Mouse (Mus musculus) forebrain, embryonic 11.5 days (tissue): ENCODE measurements around the gene Armc2. TPM values are rescaled to one million over a fixed set of nuclear protein-coding genes. Genes with fewer than 3 reads are reported as not detected.

Source experiments
- ATAC-seq: fragments of 200-750 bp; cut with Nextera tagmentation; replicated peaks from 2 replicates; pipeline ENCODE4 v1.8.0; 2017; ENCODE audit warnings: moderate TSS enrichment; ENCODE audit not compliant: low FRiP score
- DNase-seq: peaks from one replicate; pipeline ENCODE4 v3.0.0-alpha.2; 2017; ENCODE audit warnings: low spot score
- H3K27ac ChIP-seq: fragments of 300-500 bp; sonication (generic); 2 replicates; pipeline ENCODE4 v1.5.1; 2014; ENCODE audit warnings: low read depth, low read length
- H3K27me3 ChIP-seq: fragments of 300-500 bp; sonication (generic); 2 replicates; pipeline ENCODE4 v1.6.1; 2014; ENCODE audit warnings: mild to moderate bottlenecking, low read length, mixed read lengths; ENCODE audit not compliant: control insufficient read depth, insufficient read depth
- H3K36me3 ChIP-seq: fragments of 300-500 bp; sonication (generic); 2 replicates; pipeline ENCODE4 v1.6.1; 2014; ENCODE audit warnings: mild to moderate bottlenecking, low read length, moderate library complexity, mixed read lengths; ENCODE audit not compliant: control insufficient read depth, insufficient read depth
- H3K4me1 ChIP-seq: fragments of 300-500 bp; sonication (generic); replicated peaks from 2 replicates; pipeline ENCODE4 v1.6.1; 2014; ENCODE audit warnings: low read length, mixed read lengths; ENCODE audit not compliant: control insufficient read depth, insufficient read depth
- H3K4me2 ChIP-seq: fragments of 300-500 bp; sonication (generic); 2 replicates; pipeline ENCODE4 v1.6.1; 2014; ENCODE audit warnings: low read depth, mild to moderate bottlenecking, low read length, moderate library complexity, mixed read lengths; ENCODE audit not compliant: severe bottlenecking
- H3K4me3 ChIP-seq: fragments of 300-500 bp; sonication (generic); 2 replicates; pipeline ENCODE4 v1.5.1; 2014; ENCODE audit warnings: low read depth, low read length
- H3K9ac ChIP-seq: fragments of 300-500 bp; sonication (generic); 2 replicates; pipeline ENCODE4 v1.6.1; 2014; ENCODE audit warnings: low read length
- H3K9me3 ChIP-seq: fragments of 300-500 bp; sonication (generic); 2 replicates; pipeline ENCODE4 v1.6.1; 2016; ENCODE audit warnings: low read length, mixed read lengths; ENCODE audit not compliant: control insufficient read depth
- WGBS: fragments of 180-500 bp; shearing (Covaris S2); extraction: QIAGEN DNeasy Blood & Tissue Kit; methylation state at CpG from one replicate; pipeline ENCODE4 v1.1.7; 2014; 5-methylcytosine and 5-hydroxymethylcytosine counted together
- polyA plus RNA-seq: library from polyadenylated mRNA; unstranded; fragments of >200 nt; fragmentation: Nextera tagmentation; extraction: Ambion mirVana; gene quantifications from 2 replicates; pipeline ENCODE4 v1.2.1, GENCODE M21; 2014

Gene Armc2
- polyA plus RNA-seq, 1 experiment from 2014 or later: 4.5 TPM

- no peaks in the 10 kb centered on the region for H3K36me3 ChIP-seq
- no peaks in the 10 kb centered on the region for H3K4me1 ChIP-seq
- no peaks in the 10 kb centered on the region for H3K27me3 ChIP-seq
- no peak overlapping the region for H3K4me3 ChIP-seq
- H3K27ac ChIP-seq: no peak overlapping the region
- no peaks in the 10 kb centered on the region for H3K9me3 ChIP-seq
- WGBS: 86% methylated on average over 9 of the region's 9 CpGs
- DNase-seq (no peak), ATAC-seq (no peak)
- no peak overlapping the region for H3K4me2 ChIP-seq
- H3K9ac ChIP-seq: no peak overlapping the region
These were observed 45.6 kb downstream of the Armc2 start for GRCm38 (mm10) chr10:41972676-41973075.

DNA sequence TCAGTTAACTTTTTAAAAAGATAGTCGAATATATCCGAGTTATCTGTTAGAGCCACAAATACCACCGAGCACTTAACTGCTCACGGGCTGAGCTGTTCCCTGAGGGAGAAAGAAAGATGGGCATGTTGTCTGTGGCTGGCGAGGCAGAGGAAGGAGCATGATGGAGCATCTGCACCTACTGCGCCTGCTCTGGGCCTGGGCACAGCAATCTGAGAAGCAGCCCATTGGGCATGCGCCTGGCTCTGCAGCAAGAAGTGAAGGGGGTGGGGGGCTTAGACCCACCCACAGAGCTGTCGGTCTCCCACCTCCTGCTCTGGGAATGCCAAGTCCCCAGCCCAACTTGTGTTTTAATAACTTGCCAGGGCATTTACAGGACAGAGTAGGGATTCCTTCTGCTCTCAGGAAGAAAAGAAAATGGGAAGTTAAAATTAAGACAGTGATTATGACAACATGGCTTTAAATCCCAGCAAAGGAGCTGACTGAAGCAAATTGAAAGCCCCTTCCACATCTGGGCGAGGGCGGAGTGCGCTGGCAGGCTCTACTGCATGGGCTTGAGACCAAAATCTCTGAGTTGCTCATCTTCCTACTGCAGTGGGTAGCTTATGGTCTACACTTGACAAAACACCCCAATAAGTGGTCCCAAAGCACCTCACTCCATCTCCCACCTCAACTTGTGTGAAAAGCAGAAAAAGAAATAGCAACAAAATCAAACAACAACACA lies 50.2 kb downstream of the Armc2 start:
- Histone ChIP-seq H3K9ac (no peak overlapping the region), H3K4me3 (no peak overlapping the region), H3K27ac (no peak overlapping the region), H3K4me2 (no peak overlapping the region), H3K9me3 (no peaks in the 10 kb centered on the region), H3K4me1 (no peaks in the 10 kb centered on the region), H3K36me3 (no peaks in the 10 kb centered on the region), H3K27me3 (no peaks in the 10 kb centered on the region)
- 86% methylated on average over 11 of the region's 11 CpGs for WGBS
- no peak for ATAC-seq
- DNase-seq: no peak

DNA sequence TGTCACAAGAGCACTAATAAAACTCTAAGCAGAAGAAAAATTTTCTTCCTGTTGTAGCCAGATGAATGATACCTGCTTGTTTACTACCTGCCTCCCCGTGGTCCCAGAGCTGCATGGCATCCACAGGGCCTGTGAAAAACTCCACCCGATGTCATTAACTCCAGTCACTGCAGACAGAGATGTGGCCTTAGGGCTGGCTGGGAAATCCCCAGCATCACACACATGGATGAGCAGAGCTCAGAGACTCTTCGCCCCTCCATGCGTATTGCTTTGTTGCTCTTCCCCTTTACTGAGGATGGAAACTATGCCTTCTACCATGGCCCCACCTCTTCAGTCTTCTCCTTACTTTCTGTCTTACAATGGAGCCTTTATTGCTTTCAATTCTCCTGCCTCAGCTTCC lies 55.5 kb downstream of the Armc2 start:
- H3K36me3 ChIP-seq: no peaks in the 10 kb centered on the region
- no peak overlapping the region for H3K9ac ChIP-seq
- DNase-seq (no peak), ATAC-seq (no peak)
- WGBS: 41% methylated on average over 4 of the region's 4 CpGs
- no peak overlapping the region for H3K4me3 ChIP-seq
- no peaks in the 10 kb centered on the region for H3K4me1 ChIP-seq
- no peaks in the 10 kb centered on the region for H3K9me3 ChIP-seq
- no peak overlapping the region for H3K27ac ChIP-seq
- no peaks in the 10 kb centered on the region for H3K27me3 ChIP-seq
- no peak overlapping the region for H3K4me2 ChIP-seq

DNA sequence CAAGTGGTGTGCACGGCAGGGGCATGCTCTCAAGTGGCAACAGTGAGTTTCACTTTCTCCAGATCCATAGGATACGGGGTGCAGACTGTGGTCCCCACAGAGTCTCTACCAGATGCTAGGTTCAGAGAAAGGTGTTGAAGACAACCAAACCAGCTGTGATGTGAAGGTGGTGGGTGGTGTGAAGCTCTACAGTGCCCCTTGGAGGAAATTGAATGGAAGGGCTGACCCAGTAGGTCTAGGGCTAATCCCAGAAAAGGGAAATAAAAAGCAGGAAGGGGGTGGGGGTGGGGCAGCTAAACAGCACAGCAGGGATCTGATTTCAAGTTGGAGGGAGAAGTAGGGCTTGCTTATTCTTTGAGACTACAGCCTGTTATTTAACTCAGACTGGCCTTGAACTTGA lies 58.4 kb downstream of the Armc2 start:
- no peak overlapping the region for H3K9ac ChIP-seq
- H3K4me3 ChIP-seq: no peak overlapping the region
- H3K4me2 ChIP-seq: no peak overlapping the region
- no peaks in the 10 kb centered on the region for H3K27me3 ChIP-seq
- no peak overlapping the region for H3K27ac ChIP-seq
- no peaks in the 10 kb centered on the region for H3K36me3 ChIP-seq
- no peaks in the 10 kb centered on the region for H3K9me3 ChIP-seq
- no peak for DNase-seq
- H3K4me1 ChIP-seq: no peaks in the 10 kb centered on the region
- 73% methylated on average over 2 of the region's 2 CpGs for WGBS
- no peak for ATAC-seq

DNA sequence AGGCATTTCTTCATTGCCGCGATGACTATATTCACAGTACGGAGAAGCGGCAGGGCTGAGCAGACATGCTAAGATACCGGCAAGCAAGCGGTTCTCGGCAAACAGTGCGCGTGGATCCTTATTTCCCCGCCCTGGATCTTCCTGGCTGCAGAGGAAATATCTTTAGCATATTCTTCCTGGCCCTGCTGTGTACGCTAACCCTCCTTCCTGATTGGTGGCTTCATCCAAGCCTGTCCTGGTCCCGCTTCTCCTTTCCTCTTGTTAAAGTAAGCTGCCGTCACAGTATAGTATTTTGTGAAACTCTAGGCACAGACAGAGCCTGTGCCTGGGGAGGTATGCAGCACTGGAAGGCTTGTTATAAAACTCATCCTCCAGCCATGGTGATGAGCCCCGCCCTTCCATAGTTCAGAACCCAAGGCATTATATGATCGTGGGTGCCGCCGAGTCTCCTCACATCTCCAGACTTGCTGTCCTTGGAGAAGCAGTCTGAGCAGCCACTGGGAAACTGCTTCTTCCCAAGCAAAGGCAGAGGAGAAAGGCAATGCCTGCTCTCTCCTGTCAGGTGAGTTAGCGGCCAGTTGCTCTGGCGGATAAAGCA lies 59.5 kb downstream of the Armc2 start:
- H3K27ac ChIP-seq: no peak overlapping the region
- no peaks in the 10 kb centered on the region for H3K27me3 ChIP-seq
- H3K4me3 ChIP-seq: no peak overlapping the region
- ATAC-seq (no peak), DNase-seq (no peak)
- no peak overlapping the region for H3K4me2 ChIP-seq
- no peak overlapping the region for H3K9ac ChIP-seq
- 95% methylated on average over 19 of the region's 19 CpGs for WGBS
- H3K9me3 ChIP-seq: no peaks in the 10 kb centered on the region
- H3K4me1 ChIP-seq: no peaks in the 10 kb centered on the region
- H3K36me3 ChIP-seq: no peaks in the 10 kb centered on the region

GRCm38 (mm10) chr10:41957421-41958225 lies 60.6 kb downstream of the Armc2 start:
- Histone ChIP-seq H3K4me1 (no peaks in the 10 kb centered on the region), H3K9ac (no peak overlapping the region), H3K36me3 (no peaks in the 10 kb centered on the region), H3K27me3 (no peaks in the 10 kb centered on the region), H3K4me3 (no peak overlapping the region), H3K27ac (no peak overlapping the region), H3K4me2 (no peak overlapping the region), H3K9me3 (no peaks in the 10 kb centered on the region)
- WGBS: 93% methylated on average over 18 of the region's 18 CpGs
- ATAC-seq: no peak
- DNase-seq: no peak

GRCm38 (mm10) chr10:41953528-41953864 lies 64.7 kb downstream of the Armc2 start:
- ATAC-seq (no peak), DNase-seq (no peak)
- Histone ChIP-seq H3K27me3 (no peaks in the 10 kb centered on the region), H3K4me1 (no peaks in the 10 kb centered on the region), H3K4me2 (no peak overlapping the region), H3K4me3 (no peak overlapping the region), H3K27ac (no peak overlapping the region), H3K9ac (no peak overlapping the region), H3K9me3 (no peaks in the 10 kb centered on the region), H3K36me3 (no peaks in the 10 kb centered on the region)
- 90% methylated on average over 5 of the region's 5 CpGs for WGBS

GRCm38 (mm10) chr10:41952850-41953527 lies 65.3 kb downstream of the Armc2 start:
- no peak overlapping the region for H3K4me2 ChIP-seq
- no peaks in the 10 kb centered on the region for H3K36me3 ChIP-seq
- ATAC-seq (no peak), DNase-seq (no peak)
- H3K4me3 ChIP-seq: no peak overlapping the region
- no peaks in the 10 kb centered on the region for H3K27me3 ChIP-seq
- H3K9me3 ChIP-seq: no peaks in the 10 kb centered on the region
- no peak overlapping the region for H3K27ac ChIP-seq
- no peaks in the 10 kb centered on the region for H3K4me1 ChIP-seq
- no peak overlapping the region for H3K9ac ChIP-seq
- WGBS: 94% methylated on average over 14 of the region's 14 CpGs
